Mouse (Mus musculus) neutrophil, adult 5-6 weeks (primary cell): ENCODE data around the gene Cops7b. TPM values are rescaled to one million over a fixed set of nuclear protein-coding genes. Genes with fewer than 3 reads are reported as not detected.
A peak's percentile ranks its signal among the peaks of the same experiment; 100 is the strongest.
"Not testable (repeated sequence)": the region's sequence is repeated elsewhere in the genome, so short reads cannot be mapped to it uniquely, and the experiment has no call there.

ENCODE experiments used
- ATAC-seq: fragments of 151-379, 151-347 bp; 2 replicates; pipeline ENCODE4 v1.8.0; 2017; ENCODE audit warnings: mild to moderate bottlenecking, moderate TSS enrichment; ENCODE audit not compliant: insufficient number of reproducible peaks, poor library complexity, low FRiP score, severe bottlenecking; ENCODE audit errors: extremely low read depth
- total RNA-seq: library from RNA; stranded (forward); fragments of 200-1000 nt; gene quantifications from 2 replicates; pipeline ENCODE4 v1.2.3, GENCODE M21; 2017

Cops7b gene
- 8.6 and 9.9 TPM in 2 replicates for total RNA-seq

DNA sequence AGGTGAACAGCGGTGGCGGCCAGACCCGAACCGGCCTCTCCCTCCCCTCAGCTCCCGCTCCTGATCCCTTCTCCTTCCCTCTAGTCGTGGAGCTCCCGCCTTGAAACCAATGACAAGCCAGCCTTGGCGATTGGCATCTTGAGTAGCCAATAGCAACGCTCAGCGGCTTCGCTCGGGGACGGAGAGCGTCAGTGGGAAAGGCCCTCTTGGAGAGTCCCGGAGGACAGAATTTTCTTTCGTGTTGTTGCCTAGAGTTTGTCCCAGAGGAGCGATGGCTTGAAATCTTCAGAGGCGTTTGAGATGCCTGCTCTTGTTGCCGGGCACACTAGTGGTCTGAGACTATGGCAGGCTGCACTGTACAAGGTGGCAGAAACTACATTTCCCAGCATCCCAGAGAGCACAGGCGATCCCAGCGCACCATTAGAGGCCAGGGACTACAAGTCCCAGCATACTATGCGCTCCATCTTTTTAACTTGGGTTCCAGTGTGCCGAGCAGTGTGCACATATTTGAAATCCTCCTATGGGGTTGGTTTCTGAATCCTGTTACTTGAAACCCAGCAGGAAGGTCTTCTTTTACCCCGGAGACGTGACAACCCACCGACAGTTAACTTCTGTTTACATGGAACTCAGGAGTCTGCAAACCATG lies at the start of gene Cops7b, which contains the start of gene Pde6d:
TSS of gene Cops7b (plus strand) at position 454 of the 646 bp plus-strand sequence.
TSS of gene Pde6d (minus strand) at position 179 of the 646 bp plus-strand sequence.
- ATAC-seq = peak; percentile 93

DNA sequence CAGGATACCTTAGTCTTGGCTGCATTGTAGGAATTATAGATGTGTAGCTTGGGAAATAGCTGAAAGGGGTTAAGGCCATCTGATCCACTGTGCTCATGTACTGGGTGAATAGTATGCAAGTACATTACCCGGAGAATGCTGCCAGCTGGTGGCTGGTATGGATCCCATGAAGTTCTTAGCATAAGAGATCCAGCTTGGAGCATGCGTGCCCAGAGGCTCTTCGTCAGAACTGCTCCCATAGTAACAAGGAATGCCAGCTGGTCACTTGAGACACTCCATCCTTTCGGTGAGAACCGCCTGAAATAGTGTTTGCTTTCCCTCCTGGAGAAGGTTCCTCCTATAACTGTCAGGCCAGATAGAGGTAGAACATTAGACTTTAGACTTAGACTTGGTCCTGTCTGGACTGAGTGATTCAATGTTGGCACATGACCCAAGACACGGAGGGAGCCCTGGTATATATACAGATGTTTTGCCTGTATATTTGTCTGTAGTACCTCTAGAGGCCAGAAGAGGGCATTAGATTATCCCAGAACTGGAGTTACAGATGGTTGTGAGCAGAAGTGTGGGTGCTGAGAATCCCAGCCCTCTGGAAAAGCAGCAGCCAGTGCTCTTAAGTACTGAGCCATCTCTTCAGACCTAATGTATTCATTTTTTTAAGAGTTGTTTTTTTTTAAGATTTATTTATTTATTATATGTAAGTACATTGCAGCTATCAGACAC lies 49.1 kb upstream of the Cops7b start:
- no peak for ATAC-seq

DNA sequence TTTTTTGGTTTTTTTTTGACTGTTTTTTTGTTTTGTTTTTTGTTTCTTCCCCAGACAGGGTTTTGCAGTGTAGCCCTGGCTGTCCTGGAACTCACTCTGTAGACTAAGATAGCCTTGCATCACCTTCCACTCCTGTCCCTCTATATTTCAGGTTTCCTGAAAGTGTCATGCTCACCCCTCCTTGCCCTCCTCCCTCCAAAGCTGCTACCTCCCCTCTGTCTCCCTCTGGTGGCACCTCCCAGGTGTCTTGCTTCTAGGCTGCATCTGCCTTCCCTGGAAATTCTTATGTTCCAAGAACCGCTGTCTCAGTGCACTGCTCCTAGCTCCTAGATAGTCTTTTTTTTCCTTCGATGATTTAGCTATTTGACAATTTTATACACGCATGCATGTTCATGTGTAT lies 44.3 kb upstream of the Cops7b start:
- no peak for ATAC-seq

DNA sequence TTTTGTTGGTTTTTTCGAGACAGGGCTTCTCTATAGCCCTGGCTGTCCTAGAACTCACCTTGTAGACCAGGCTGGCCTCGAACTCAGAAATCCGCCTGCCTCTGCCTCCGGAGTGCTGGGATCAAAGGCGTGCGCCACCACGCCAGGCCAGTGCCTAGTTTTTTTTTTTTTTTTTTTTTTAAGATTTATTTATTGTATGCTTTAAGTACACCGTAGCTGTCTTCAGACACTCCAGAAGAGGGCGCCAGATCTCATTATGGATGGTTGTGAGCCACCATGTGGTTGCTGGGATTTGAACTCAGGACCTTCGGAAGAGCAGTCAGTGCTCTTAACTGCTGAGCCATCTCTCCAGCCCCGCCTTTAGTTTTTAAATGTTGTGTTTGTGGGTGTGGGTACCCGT lies 43.1 kb upstream of the Cops7b start:
- ATAC-seq = not testable (repeated sequence)

DNA sequence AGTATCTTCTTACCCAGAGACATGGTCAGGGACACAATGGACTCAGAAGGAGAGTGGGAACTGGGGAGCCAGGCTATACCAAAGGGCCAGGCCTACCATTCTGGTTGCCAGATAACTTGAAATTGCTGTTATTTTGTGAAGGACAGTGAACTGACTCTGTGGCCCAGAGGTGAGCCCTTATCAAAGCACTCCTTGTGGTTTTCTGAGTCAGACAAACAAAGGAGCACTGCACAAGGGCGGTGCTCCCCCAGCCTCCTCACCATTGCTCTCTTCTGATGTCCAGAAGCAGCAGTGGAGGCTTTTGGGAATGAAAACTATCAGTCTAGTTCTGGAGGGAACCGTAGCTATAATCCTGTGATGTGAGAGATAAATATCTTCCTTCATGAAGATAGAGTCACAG lies 40.1 kb upstream of the Cops7b start:
- ATAC-seq = no peak

DNA sequence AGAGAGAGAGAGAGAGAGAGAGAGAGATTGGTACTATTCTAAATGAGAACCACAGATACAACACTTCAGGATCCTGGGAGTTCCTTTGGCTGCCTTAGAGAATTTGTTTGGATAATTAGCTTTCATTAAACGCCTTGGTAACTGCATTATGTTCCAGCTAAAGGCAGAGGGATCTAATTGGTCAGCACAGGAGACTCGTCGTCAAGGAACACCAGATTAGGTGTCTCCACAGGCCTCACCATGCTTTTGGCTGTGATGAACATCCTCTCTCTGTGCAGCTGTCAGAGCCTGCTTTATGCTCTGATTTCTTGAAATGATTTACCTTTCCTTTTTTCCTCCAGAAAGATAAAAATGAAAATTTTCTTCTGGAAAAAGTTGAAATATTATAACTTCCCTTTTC lies 35.9 kb upstream of the Cops7b start:
- no peak for ATAC-seq

DNA sequence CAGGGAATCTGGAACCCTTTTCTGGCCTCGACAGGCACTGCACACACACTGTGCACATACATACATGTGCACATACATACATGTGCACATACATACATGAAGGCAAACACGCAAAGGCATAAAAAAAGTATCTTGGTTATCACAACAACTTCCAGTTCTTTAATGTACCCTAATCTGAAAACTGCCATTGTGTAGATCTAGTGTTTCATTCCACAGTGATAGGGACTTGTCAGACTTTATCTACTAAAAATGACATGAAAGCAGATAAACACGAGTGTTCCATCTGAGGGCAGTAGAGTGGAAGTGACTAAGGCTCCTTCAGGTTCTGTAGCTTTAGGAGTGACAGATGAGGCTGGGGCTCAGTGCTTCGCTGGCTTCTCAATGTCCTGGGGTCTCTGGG lies 31.4 kb upstream of the Cops7b start:
- ATAC-seq = no peak

DNA sequence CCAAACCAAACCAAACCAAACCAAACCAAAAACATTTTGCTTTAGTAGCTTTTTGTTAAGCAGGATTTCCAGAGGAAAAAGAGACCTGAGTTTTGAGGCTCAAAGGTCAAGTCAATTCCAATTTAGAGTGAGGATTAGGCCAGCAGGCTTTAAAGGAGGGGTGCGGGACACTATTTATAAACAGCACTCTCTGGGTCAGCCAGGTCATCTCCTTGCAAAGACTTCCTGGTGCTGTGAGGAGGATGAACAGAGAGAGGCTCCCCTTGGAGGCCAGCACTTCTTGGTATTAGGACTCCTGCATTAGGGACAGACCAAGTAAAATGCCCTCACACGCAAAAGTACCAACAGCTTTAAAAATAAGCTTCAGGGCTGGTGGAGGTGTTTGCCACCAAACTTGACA lies 30.8 kb upstream of the Cops7b start:
- no peak for ATAC-seq

DNA sequence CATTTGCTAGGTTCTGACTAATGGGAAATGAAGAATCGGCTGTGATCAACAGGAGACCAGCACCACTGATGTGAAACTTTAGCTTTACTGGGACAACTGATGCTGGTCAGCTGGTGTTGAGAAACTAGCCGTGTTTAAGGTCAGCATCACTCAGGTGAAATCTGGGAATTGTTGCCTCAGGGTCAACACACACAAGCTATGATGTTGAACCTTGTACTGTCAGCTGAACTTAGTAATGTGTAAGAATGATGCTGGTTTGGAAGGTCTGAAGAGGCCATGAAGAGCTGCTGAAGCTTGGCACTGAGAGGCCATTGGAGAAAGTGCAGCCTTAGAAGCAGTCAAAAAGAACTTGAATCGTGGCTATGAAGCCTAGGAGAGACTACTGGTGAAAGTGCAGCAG lies 27.0 kb upstream of the Cops7b start:
- ATAC-seq = no peak

DNA sequence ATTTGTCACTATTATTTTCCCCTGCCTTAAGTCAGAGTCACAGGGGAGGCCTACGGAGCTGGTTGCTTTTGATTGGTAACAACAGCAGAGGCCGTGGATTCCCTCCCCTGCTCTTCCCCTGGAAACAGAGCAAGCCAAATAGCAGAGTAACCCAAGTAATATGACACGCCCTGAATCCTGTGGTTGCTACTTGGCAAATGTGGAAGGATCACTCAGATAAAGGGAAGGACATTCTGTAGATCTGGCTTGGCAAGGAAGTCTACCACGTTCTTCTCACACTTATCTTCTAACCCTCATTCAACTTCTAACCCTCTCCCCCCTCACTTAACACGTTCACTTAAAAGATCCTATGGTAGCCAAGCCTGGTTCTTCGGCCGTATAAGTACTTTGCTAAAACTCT lies 24.8 kb upstream of the Cops7b start:
- no peak for ATAC-seq

DNA sequence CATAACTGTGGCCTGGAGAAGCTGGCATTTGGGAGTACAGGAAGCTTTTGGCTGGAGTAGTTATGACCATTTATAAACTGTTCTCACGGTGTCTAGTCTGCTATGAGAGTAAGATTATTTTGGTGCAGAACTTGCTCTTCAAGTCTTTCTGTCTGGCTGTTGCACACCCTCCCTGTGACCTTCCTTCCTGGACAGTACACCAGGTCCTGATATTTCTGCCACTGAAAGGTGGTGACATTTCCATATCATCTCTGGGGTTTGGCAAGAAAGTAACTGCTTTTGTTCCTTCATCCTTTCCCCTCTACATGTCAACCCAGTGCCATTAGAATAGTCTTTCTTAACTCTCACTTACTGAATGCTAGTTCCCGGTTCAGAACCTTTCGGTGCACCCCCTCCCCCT lies 23.5 kb upstream of the Cops7b start:
- ATAC-seq = no peak

DNA sequence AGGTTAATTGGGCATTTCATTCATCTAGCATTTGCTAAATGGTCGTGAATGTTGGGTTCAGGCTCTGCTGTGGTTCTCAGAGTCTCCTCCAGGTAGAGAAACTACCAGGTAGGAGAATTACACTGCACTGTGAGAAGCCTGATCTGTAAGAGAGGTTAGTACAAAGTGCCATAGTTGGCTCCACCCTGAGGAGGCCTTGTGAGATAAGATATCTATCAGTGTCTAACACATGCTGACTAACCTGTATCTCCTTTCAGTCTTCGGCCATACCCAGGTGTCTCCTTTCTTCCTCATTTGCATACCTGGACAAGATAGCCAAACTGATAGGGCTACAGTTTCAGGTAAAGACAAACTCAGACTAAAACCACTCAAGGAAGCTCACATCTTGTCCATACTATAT lies 20.0 kb upstream of the Cops7b start:
- no peak for ATAC-seq

DNA sequence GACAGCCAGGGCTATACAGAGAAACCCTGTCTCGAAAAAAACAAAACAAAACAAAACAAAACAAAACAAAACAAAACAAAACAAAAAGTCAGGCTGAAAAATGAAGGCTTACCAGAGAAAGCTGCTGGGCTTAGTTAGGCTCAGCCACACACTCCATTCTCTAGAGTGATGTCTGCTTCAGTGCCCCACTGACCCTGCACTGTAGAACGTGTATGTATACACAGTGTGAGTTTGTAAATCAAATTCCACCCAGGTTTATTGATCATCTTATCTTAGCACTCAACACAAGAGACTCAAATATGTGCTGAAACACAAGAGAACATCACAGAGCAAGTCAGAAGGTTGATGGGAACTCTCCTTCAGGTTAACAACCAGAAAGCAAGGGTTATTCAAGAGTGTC lies 14.3 kb upstream of the Cops7b start:
- ATAC-seq = no peak

DNA sequence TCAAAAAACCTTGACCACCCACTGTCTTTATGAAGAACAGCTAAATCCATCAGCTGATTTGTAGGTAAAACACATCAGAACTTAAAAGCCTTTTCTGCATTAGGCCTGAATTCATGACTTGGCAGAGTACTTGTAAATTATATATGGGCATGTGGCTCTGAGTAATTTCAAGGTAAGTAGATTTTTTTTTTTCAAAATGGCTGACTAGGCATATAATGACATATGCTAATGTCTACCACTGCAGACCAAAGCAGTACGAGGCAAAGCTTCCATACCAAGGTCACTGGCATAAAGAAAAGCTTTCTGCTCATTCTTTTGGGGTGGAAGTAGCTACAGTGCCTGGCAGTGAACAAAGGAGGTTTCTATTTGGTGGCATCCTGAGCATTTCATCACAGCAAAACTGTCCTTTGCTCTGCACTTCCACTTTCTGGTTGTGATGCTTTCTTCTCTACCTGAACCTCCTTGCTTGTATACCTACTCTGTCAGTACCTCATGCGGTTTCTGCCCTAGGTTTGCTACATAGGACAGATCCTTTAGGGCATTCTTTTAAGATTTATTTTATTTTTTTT lies 13.3 kb upstream of the Cops7b start:
- no peak for ATAC-seq

DNA sequence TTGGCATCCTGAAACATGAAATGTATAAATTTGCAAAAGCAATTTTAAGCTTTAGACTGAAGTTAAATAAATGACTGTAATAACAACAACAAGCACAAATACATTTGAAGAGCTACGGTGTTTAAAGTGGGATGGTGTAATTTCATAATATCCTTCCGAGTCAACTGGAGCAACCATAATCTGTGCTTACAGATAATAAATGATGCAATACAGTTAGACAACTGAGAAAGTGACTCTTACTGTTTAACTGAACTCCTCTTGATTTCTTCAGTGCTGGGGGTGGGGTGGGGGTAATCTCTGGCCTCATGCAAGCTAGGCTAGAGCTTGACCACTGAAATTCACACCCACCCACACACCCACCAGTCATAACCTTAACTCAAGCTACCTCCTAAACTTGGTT lies 11.3 kb upstream of the Cops7b start:
- no peak for ATAC-seq

DNA sequence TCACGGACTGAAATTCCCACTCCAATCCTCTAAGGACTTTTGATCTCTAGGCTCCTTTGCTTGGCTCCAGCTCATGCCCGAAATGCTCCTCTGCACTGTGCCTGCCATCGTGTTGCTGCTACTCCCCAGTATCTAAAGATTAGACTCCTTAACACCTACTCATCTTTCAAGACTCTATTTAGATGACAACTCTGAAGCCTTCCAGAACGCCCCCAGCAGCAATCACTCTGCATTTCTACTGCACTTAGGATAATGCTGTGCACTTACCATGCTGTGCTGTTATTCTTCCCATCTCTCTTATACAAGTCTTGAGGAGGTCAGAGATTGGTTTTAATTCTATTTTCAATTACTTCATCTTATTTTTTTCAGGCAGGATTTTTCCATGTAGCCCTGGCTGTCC lies 10.8 kb upstream of the Cops7b start:
- ATAC-seq = no peak

DNA sequence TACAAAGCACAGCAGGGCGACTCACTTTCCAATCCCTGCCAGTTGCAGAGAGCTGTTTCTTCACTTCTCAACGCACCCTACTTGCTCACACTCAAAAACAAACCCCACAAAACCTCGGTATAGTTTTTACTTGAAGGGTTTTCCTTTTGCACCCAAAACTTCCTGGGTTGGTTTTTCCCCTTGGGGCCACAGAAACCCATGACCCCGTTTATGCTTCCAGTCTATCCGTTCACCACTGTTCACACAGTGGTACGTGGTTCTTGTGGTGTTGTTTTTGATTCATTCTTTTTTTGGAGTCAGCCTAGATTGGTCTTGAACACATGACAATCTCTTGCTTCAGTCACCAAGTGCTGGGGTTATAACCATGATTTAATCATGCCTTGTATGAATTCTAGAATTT lies 2.3 kb upstream of the Cops7b start:
- no peak for ATAC-seq

DNA sequence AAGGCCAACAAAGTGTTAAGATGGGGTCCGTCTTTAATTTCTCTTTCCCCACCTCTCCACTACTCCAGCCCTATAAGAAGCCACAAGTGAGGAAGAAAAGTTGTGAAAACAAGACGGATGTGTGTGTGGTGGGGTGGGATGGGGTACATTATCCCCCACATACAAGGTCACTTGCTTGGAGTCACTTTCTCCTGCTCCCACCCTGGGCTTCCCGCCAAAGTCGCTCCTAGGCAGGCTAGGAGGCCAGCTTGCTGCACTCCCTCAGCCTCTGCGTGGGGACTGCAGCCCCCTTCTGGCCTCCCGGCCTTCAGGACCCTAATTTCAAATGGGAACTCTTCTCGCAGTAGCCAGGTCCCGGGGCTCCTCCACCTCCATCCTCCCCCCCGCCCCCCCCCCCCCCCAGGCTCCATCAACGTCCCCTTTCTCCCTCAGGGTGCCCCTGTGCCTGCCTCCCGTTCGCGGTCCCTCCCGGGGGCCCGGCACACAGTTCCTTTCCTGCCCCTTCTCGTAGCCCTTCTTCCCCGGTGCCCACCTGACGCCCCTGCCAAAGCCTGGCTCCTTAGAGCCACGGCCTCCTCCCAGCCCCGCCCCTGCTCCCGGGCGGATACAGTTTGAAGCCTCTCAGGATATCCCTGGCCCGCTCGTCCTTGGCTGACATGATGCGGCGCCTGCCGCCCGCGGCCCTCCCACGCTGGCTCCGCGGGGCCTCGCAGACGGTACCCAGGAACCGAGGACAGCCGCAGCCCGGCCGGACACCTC lies 833 bp upstream of the Cops7b start:
- no peak for ATAC-seq

DNA sequence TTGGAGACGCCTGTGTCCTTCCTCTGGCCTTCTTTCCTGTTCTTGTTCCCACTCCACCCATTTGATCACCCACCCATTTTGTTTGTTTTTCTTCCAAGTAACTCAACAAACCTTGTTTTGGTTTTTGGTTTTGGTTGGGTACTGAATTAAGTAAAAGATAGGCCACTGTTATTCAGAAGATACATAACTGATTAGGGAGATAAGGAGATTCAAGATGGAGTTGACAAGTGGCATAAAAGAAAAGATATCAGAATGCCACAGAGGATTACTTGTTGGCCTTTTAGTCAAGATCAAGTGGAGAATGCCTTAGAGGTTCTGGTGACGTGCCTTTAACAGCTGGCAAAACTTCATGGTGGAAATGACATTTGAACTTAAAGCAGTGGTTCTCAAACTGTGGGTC lies 1.0 kb downstream of the Cops7b start:
- ATAC-seq = no peak

DNA sequence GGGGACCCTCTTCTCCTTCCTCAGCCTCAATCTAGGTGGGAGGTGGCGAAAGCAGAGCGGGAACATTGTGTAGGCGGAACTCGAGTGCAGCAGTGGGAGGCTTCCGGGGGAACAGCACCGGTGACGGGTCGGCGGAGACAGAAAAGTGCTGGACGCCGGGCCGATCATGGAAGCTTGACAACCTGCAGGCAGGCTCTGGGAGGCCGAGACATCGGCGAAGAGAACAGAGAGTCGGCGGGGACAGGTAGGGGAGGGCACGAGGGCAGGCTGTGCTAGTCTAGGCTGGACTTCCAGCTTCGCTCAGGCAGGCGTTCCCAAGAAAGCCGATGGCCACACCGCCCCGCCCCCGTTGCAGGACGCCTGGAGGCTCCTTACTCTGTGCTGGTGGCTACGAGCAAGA lies 4.3 kb downstream of the Cops7b start:
- ATAC-seq = peak; percentile 67
